30 mouse cellular contexts compared by ENCODE assay signal in genomic region chr12:96239642-96240041, GRCm38 (mm10).
"Had no signal": no experiment of that assay in that cellular context is flagged by ENCODE, and none has a peak within 500 bp of the region (broad histone marks: within the 10 kb centered on the region; RNA-seq: fewer than 3 reads in every experiment).

No protein-coding gene starts in this region.

- H3K9me3 ChIP-seq: limb, embryonic 10.5 days; limb, embryonic 12.5 days; limb, embryonic 13.5 days; limb, embryonic 15.5 days; liver, embryonic 12.5 days; liver, embryonic 13.5 days; liver, embryonic 15.5 days; lung, embryonic 15.5 days; midbrain, embryonic 10.5 days; midbrain, embryonic 12.5 days; midbrain, embryonic 13.5 days; midbrain, embryonic 15.5 days; neural tube, embryonic 12.5 days had no signal

- H3K4me2 ChIP-seq: limb, embryonic 12.5 days; limb, embryonic 13.5 days; limb, embryonic 15.5 days; liver, embryonic 11.5 days; liver, embryonic 12.5 days; liver, embryonic 13.5 days; liver, embryonic 15.5 days; lung, embryonic 15.5 days; midbrain, embryonic 11.5 days; midbrain, embryonic 12.5 days; midbrain, embryonic 13.5 days; midbrain, embryonic 15.5 days; neural tube, embryonic 12.5 days had no signal

- H3K4me3 ChIP-seq: limb, embryonic 10.5 days; limb, embryonic 12.5 days; limb, embryonic 13.5 days; limb, embryonic 15.5 days; liver, embryonic 12.5 days; liver, embryonic 13.5 days; liver, embryonic 15.5 days; lung, embryonic 15.5 days; megakaryocyte, embryonic 14.5 days; midbrain, embryonic 10.5 days; midbrain, embryonic 12.5 days; midbrain, embryonic 13.5 days; midbrain, embryonic 15.5 days; myocyte; neural tube, embryonic 12.5 days had no signal

- H3K27ac ChIP-seq: limb, embryonic 10.5 days; limb, embryonic 12.5 days; limb, embryonic 13.5 days; limb, embryonic 15.5 days; liver, embryonic 12.5 days; liver, embryonic 13.5 days; liver, embryonic 14.5 days; liver, embryonic 15.5 days; lung, embryonic 15.5 days; macrophage; midbrain, embryonic 10.5 days; midbrain, embryonic 12.5 days; midbrain, embryonic 13.5 days; midbrain, embryonic 15.5 days; neural tube, embryonic 12.5 days had no signal

- H3K27me3 ChIP-seq: limb, embryonic 12.5 days; limb, embryonic 13.5 days; limb, embryonic 15.5 days; liver, embryonic 12.5 days; liver, embryonic 13.5 days; liver, embryonic 15.5 days; lung, embryonic 15.5 days; megakaryocyte, embryonic 14.5 days; midbrain, embryonic 12.5 days; midbrain, embryonic 13.5 days; midbrain, embryonic 15.5 days; neural tube, embryonic 12.5 days had no signal

- H3K9ac ChIP-seq: limb, embryonic 12.5 days; limb, embryonic 13.5 days; limb, embryonic 15.5 days; liver, embryonic 12.5 days; liver, embryonic 13.5 days; liver, embryonic 14.5 days; liver, embryonic 15.5 days; liver, postnatal 0 days; lung, embryonic 15.5 days; midbrain, embryonic 12.5 days; midbrain, embryonic 13.5 days; midbrain, embryonic 15.5 days; neural tube, embryonic 12.5 days had no signal

- H3K4me1 ChIP-seq: limb, embryonic 10.5 days; limb, embryonic 12.5 days; limb, embryonic 13.5 days; limb, embryonic 15.5 days; liver, embryonic 12.5 days; liver, embryonic 13.5 days; liver, embryonic 15.5 days; lung, embryonic 15.5 days; midbrain, embryonic 10.5 days; midbrain, embryonic 12.5 days; midbrain, embryonic 13.5 days; midbrain, embryonic 15.5 days; neural tube, embryonic 12.5 days had no signal

- H3K36me3 ChIP-seq: limb, embryonic 10.5 days; limb, embryonic 12.5 days; limb, embryonic 13.5 days; limb, embryonic 15.5 days; liver, embryonic 12.5 days; liver, embryonic 13.5 days; liver, embryonic 15.5 days; lung, embryonic 15.5 days; midbrain, embryonic 10.5 days; midbrain, embryonic 12.5 days; midbrain, embryonic 13.5 days; midbrain, embryonic 15.5 days; neural tube, embryonic 12.5 days had no signal

- DNase-seq: left cerebral cortex, postnatal 4 days; liver; liver, embryonic 13.5 days; liver, postnatal 0 days; lung, adult 18-20 months; lung, adult 2 months; lung, postnatal 10 days; lung, postnatal 14 days; lung, postnatal 4 days; midbrain, embryonic 14.5 days had no signal

- ATAC-seq: liver, embryonic 12.5 days; liver, postnatal 0 days; lung, postnatal 0 days; midbrain, embryonic 13.5 days; midbrain, embryonic 15.5 days; midbrain, embryonic 16.5 days had no signal
